Comparison of ENCODE assay signal across 18 mouse cellular contexts in genomic region chr3:36778448-36778847, GRCm38 (mm10).
A peak's percentile ranks its signal among the peaks of the same experiment; 100 is the strongest.
DNase-seq lines count a peak whose midpoint lies in the region; ATAC-seq and TF ChIP-seq lines count a peak whose summit lies in the region.
"Had no signal": no experiment of that assay in that cellular context is flagged by ENCODE, and none has a peak within 500 bp of the region (broad histone marks: within the 10 kb centered on the region; RNA-seq: fewer than 3 reads in every experiment).

No protein-coding gene starts in this region.

- no peaks in the 10 kb centered on the region for H3K27me3 ChIP-seq in heart, embryonic 11.5 days (ENCODE audit: control insufficient read depth, insufficient read depth, low read length)
- no peaks in the 10 kb centered on the region for H3K27me3 ChIP-seq in kidney, adult 2 months (replicated peaks; ENCODE audit: control insufficient read depth, insufficient read depth, low read length)
- H3K27me3 ChIP-seq: forebrain, embryonic 13.5 days; limb, embryonic 15.5 days; lung, embryonic 15.5 days; neural tube, embryonic 15.5 days had no signal

- no peak for DNase-seq in heart, postnatal 10 days
- peak; percentile 32 for DNase-seq in lung, postnatal 10 days
- DNase-seq in lung, postnatal 14 days = no peak
- peak; percentile 54 for DNase-seq in kidney, adult 2 months
- peak; percentile 38 to 43 for DNase-seq in kidney, postnatal 36 days
- no peak for DNase-seq in gastrocnemius, postnatal 4 days (ENCODE audit: low spot score in 2 of 2)
- DNase-seq: cerebellum, adult 2 months; retina, postnatal 1 day; thymus, adult 18-20 months had no signal

- TF ChIP-seq POLR2A in kidney, adult 2 months (IDR thresholded peaks at IDR 0.05; ENCODE audit: low read depth, low read length) = no peak

- no peaks in the 10 kb centered on the region for H3K4me1 ChIP-seq in heart, embryonic 11.5 days (ENCODE audit: control insufficient read depth, insufficient read depth, low read length)
- H3K4me1 ChIP-seq in kidney, adult 2 months (ENCODE audit: control insufficient read depth, insufficient read depth, low read length) = no peaks in the 10 kb centered on the region
- H3K4me1 ChIP-seq: forebrain, embryonic 13.5 days; limb, embryonic 15.5 days; lung, embryonic 15.5 days had no signal

- ATAC-seq in heart, embryonic 11.5 days (replicated peaks; ENCODE audit: insufficient number of reproducible peaks, low FRiP score, low TSS enrichment) = peak; percentile 49; the same call in 1 of the 2 replicates
- ATAC-seq: CD4-positive, CD25-positive, alpha-beta regulatory T cell, adult 4 months; forebrain, embryonic 13.5 days; intestine, postnatal 0 days had no signal

- H3K9ac ChIP-seq in heart, embryonic 11.5 days (ENCODE audit: low read depth, low read length) = no peak overlapping the region
- H3K9ac ChIP-seq: forebrain, embryonic 13.5 days; hindbrain, embryonic 14.5 days; limb, embryonic 15.5 days; lung, embryonic 15.5 days; neural tube, embryonic 15.5 days had no signal

- H3K36me3 ChIP-seq in heart, embryonic 11.5 days (ENCODE audit: control insufficient read depth, insufficient read depth, low read length) = no peaks in the 10 kb centered on the region
- H3K36me3 ChIP-seq in kidney, adult 2 months (ENCODE audit: control insufficient read depth, insufficient read depth, low read length) = no peaks in the 10 kb centered on the region
- H3K36me3 ChIP-seq: limb, embryonic 15.5 days; lung, embryonic 15.5 days; neural tube, embryonic 15.5 days had no signal

- TF ChIP-seq CTCF in kidney, adult 2 months (conservative IDR thresholded peaks at IDR 0.05; ENCODE audit: insufficient read depth, insufficient read length, low read depth, low read length) = no peak

- 61% methylated on average over 7 of the region's 7 CpGs for WGBS in heart, embryonic 11.5 days (ENCODE audit: insufficient replicate concordance)
- WGBS in kidney, adult 2 months = 49% methylated on average over 7 of the region's 7 CpGs

- H3K4me3 ChIP-seq in heart, embryonic 11.5 days (ENCODE audit: low read depth, low read length) = no peak overlapping the region
- no peak overlapping the region for H3K4me3 ChIP-seq in kidney, adult 2 months (ENCODE audit: insufficient read depth, low read depth, low read length)
- H3K4me3 ChIP-seq: forebrain, embryonic 13.5 days; limb, embryonic 15.5 days; lung, embryonic 15.5 days; neural tube, embryonic 15.5 days had no signal

- intact Hi-C loops in heart, postnatal 10 days (cut with DNase I) = loop anchor here (5.0 kb wide), 1 partner anchor 91 kb away; no protein-coding TSS in a partner anchor

- peak overlapping the region; percentile 29; the same call in 1 of the 2 replicates for H3K27ac ChIP-seq in heart, embryonic 11.5 days (ENCODE audit: low read depth, low read length)
- peak overlapping the region; percentile 24; the same call in 1 of the 2 replicates for H3K27ac ChIP-seq in kidney, adult 2 months (ENCODE audit: insufficient read depth, low read depth, low read length)
- H3K27ac ChIP-seq: forebrain, embryonic 13.5 days; limb, embryonic 15.5 days; lung, embryonic 15.5 days; neural tube, embryonic 15.5 days had no signal

- no peaks in the 10 kb centered on the region for H3K9me3 ChIP-seq in heart, embryonic 11.5 days (replicated peaks; ENCODE audit: control insufficient read depth, low read length)
- H3K9me3 ChIP-seq: forebrain, embryonic 13.5 days; limb, embryonic 15.5 days; lung, embryonic 15.5 days; neural tube, embryonic 15.5 days had no signal

- no peak overlapping the region for H3K4me2 ChIP-seq in heart, embryonic 11.5 days
- H3K4me2 ChIP-seq: forebrain, embryonic 13.5 days; hindbrain, embryonic 14.5 days; limb, embryonic 15.5 days; lung, embryonic 15.5 days; midbrain, embryonic 11.5 days; neural tube, embryonic 15.5 days had no signal

Comparison
In these comparisons a context has a peak if more than half of its experiments do, and no peak if none do; other contexts are left out.
1. DNase-seq: peak in lung, postnatal 10 days (single experiment), kidney, adult 2 months (single experiment) and kidney, postnatal 36 days (2 of 2); none in heart, postnatal 10 days (0 of 2), lung, postnatal 14 days (single experiment) and gastrocnemius, postnatal 4 days (0 of 2).